Mouse (Mus musculus): Measurements from ENCODE around the gene Bola1. TPM values are rescaled to one million over a fixed set of nuclear protein-coding genes. Genes with fewer than 3 reads are reported as not detected.
"Not testable (repeated sequence)": the region's sequence is repeated elsewhere in the genome, so short reads cannot be mapped to it uniquely, and the experiment has no call there.

Bola1 gene
- polyA plus RNA-seq, 1 experiment from 2014 or later: 53.6 TPM

DNA sequence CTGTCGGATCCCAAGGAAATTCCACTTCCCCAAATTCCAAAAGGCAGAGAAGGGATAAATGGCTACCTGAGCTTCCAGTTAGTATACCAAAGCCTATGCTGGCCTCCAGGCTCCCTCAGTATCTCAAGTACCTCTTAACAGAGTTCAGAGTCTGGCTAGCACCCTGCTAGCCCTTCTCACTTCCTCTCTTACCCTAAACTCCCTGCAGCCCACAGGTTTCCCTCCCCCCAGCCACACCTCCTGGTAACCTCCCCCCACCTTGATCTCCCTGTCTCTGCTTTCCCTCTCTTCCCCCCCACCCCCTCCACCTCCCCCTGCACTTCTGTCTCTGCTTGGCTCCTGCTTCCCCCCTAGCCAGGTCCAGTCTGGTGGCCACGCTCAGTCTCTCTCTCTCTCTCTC, 19.8 kb downstream of the Bola1 start:
- DNase-seq (ENCODE audit: low spot score) (no peak), ATAC-seq (ENCODE audit: low FRiP score, low TSS enrichment) (no peak)
- H3K9me3 ChIP-seq (ENCODE audit: control insufficient read depth, low read length): no peaks in the 10 kb centered on the region
- 58% methylated on average over 2 of the region's 2 CpGs for WGBS
- H3K27ac ChIP-seq (replicated peaks): no peak overlapping the region
- H3K36me3 ChIP-seq (ENCODE audit: control insufficient read depth, insufficient read depth, low read length): no peaks in the 10 kb centered on the region
- H3K27me3 ChIP-seq (ENCODE audit: control insufficient read depth, insufficient read depth, low read length): no peaks in the 10 kb centered on the region
- H3K4me3 ChIP-seq (ENCODE audit: low read depth, low read length): no peak overlapping the region
- peaks cover 9% of the 10 kb centered on the region for H3K4me1 ChIP-seq (replicated peaks; ENCODE audit: control insufficient read depth, insufficient read depth)
- no peak overlapping the region for H3K9ac ChIP-seq (ENCODE audit: low read length)
- no peak overlapping the region for H3K4me2 ChIP-seq (replicated peaks; ENCODE audit: low read depth)
- TF ChIP-seq EP300 (optimal IDR thresholded peaks at IDR 0.05) (no peak), CTCF (IDR thresholded peaks at IDR 0.05; ENCODE audit: low read depth) (no peak)

DNA sequence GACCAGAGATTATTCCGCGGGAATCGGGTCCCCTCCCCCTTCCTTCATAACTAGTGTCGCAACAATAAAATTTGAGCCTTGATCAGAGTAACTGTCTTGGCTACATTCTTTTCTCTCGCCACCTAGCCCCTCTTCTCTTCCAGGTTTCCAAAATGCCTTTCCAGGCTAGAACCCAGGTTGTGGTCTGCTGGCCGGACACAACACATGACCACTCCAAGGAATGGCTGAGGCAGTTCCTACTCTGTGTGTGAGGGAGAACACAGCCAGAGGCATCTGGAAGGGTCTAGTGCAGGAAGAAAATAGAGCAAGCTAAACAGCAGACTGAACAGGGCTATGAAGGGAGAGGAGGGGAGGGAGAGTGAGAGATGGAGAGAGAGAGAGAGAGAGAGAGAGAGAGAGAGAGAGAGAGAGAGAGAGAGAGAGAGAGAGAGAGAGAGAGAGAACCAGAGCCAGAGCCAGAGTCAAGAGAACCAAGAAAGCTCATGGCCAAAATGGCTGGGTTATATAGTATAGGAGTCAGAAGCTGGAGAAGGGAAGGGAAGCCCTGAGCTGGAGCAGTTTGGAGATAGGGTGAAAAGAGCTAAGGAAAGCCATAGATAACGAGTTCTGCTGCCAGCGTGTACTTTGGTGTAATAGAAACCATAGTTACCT, 20.8 kb downstream of the Bola1 start:
- H3K4me2 ChIP-seq (replicated peaks; ENCODE audit: low read depth); H3K9me3 ChIP-seq (ENCODE audit: control insufficient read depth, low read length); H3K4me1 ChIP-seq (replicated peaks; ENCODE audit: control insufficient read depth, insufficient read depth); ATAC-seq (ENCODE audit: low FRiP score, low TSS enrichment); H3K36me3 ChIP-seq (ENCODE audit: control insufficient read depth, insufficient read depth, low read length); H3K27me3 ChIP-seq (ENCODE audit: control insufficient read depth, insufficient read depth, low read length); H3K4me3 ChIP-seq (ENCODE audit: low read depth, low read length); DNase-seq (ENCODE audit: low spot score); H3K27ac ChIP-seq (replicated peaks); H3K9ac ChIP-seq (ENCODE audit: low read length): not testable (repeated sequence)
- WGBS: 30% methylated on average over 6 of the region's 8 CpGs

DNA sequence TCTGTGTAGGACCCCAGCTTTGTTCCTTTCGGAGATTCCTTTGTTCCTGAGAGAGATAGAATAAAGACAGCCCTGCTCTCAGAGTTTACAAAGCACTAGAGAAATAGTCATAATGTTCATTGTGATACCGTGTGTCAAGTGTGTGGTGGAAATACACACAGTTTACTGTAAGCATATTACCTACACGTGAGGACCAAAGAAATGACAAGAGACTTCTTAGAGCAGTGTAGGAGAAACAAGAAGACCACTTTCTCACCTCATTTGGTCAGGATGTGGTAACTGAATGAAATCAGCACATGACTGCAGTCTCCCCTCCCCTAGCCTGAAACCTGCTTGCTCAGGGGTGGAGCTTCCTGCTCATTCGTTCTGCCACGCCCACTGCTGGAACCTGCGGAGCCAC, 21.3 kb downstream of the Bola1 start:
- Histone ChIP-seq H3K4me1 (replicated peaks; ENCODE audit: control insufficient read depth, insufficient read depth) (peaks cover 9% of the 10 kb centered on the region), H3K27ac (replicated peaks) (peak overlapping the region; percentile 65), H3K27me3 (ENCODE audit: control insufficient read depth, insufficient read depth, low read length) (no peaks in the 10 kb centered on the region), H3K36me3 (ENCODE audit: control insufficient read depth, insufficient read depth, low read length) (no peaks in the 10 kb centered on the region), H3K9me3 (ENCODE audit: control insufficient read depth, low read length) (no peaks in the 10 kb centered on the region), H3K4me3 (ENCODE audit: low read depth, low read length) (peak overlapping the region; percentile 58; the same call in 1 of the 2 replicates), H3K9ac (ENCODE audit: low read length) (no peak overlapping the region), H3K4me2 (replicated peaks; ENCODE audit: low read depth) (peak overlapping the region; percentile 87)
- no peak for TF ChIP-seq CTCF (IDR thresholded peaks at IDR 0.05; ENCODE audit: low read depth)
- no peak for TF ChIP-seq EP300 (optimal IDR thresholded peaks at IDR 0.05)
- ATAC-seq (ENCODE audit: low FRiP score, low TSS enrichment): peak; percentile 24
- DNase-seq (ENCODE audit: low spot score): no peak
- under 1% methylated on average over 6 of the region's 6 CpGs for WGBS

DNA sequence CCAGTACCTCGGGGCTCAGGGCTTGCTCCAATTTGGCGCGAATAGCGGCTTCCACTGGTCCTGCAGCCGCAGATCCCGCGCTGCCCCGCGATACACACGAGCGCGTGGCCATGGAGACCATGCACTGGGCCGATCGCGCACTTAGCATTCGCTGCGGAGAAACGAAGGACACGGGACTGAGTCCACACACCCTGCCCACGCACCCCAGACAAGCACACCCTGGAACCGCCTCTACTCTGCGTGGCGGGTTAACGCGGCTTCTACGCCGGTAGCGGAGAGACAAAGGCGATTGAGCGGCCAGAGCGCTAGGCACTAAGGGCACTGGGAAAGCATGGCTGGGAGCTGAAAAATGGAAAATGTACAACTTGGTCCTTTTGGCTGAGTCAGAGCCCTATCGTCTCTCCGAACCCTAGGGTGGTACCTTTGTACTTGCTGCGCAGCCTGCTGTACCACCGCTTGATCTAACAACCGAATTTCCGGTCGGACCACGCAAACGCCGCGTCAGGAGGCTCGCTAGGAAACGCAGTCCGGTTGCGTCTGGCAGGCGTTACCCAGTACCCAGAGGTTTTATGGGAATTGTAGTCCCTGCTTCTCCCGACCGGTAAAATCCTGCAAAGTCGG, 22.3 kb downstream of the Bola1 start:
- peak overlapping the region; percentile 72 for H3K9ac ChIP-seq (ENCODE audit: low read length)
- DNase-seq (ENCODE audit: low spot score): peak; percentile 87
- TF ChIP-seq EP300 (optimal IDR thresholded peaks at IDR 0.05) (no peak), CTCF (IDR thresholded peaks at IDR 0.05; ENCODE audit: low read depth) (peak; percentile 33; the same call in 1 of the 2 replicates)
- no peaks in the 10 kb centered on the region for H3K36me3 ChIP-seq (ENCODE audit: control insufficient read depth, insufficient read depth, low read length)
- ATAC-seq (ENCODE audit: low FRiP score, low TSS enrichment): peak; percentile 91
- no peaks in the 10 kb centered on the region for H3K27me3 ChIP-seq (ENCODE audit: control insufficient read depth, insufficient read depth, low read length)
- peaks cover 9% of the 10 kb centered on the region for H3K4me1 ChIP-seq (replicated peaks; ENCODE audit: control insufficient read depth, insufficient read depth)
- H3K4me2 ChIP-seq (replicated peaks; ENCODE audit: low read depth): peak overlapping the region; percentile 87
- H3K27ac ChIP-seq (replicated peaks): peak overlapping the region; percentile 92
- peak overlapping the region; percentile 58 for H3K4me3 ChIP-seq (ENCODE audit: low read depth, low read length)
- H3K9me3 ChIP-seq (ENCODE audit: control insufficient read depth, low read length): no peaks in the 10 kb centered on the region
- under 1% methylated on average over 50 of the region's 50 CpGs for WGBS

DNA sequence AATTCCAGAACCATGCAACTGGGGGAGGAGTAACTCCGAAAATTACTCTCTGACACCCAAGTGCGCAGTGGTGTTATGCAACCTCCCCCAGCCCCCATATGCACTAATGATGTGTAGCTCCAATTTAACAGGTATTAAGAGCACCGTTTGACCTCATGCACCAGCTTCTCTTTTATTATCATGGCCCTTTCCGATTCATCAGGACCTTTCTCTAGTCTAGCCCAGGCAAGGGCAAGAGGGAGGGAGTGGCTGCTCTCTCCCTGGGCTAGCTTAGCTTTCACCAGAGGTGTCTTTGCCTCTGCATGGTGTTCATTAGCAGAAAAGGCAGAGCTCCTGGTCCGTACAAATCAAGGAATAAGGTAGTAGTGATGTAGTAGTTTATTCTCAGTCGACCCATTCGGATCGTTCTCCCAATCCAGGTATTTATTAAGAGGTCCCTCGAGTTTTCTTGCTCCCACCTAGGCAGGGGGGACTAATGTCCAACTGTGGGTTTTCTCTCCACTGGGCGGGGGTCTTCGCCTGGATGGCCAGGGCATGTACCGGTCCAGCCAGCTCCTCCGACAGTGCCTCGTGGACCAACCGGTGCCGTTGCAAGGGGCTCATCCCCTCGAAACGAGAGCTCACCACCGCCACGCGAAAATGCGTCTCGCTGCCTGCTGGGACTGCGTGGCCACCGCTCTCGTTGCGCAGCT, 22.9 kb downstream of the Bola1 start:
- H3K9me3 ChIP-seq (ENCODE audit: control insufficient read depth, low read length): no peaks in the 10 kb centered on the region
- H3K4me3 ChIP-seq (ENCODE audit: low read depth, low read length): peak overlapping the region; percentile 58
- H3K9ac ChIP-seq (ENCODE audit: low read length): peak overlapping the region; percentile 72
- H3K27ac ChIP-seq (replicated peaks): peak overlapping the region; percentile 92
- peak overlapping the region; percentile 87 for H3K4me2 ChIP-seq (replicated peaks; ENCODE audit: low read depth)
- H3K36me3 ChIP-seq (ENCODE audit: control insufficient read depth, insufficient read depth, low read length): no peaks in the 10 kb centered on the region
- ATAC-seq (ENCODE audit: low FRiP score, low TSS enrichment) (peak; percentile 10), DNase-seq (ENCODE audit: low spot score) (no peak)
- no peaks in the 10 kb centered on the region for H3K27me3 ChIP-seq (ENCODE audit: control insufficient read depth, insufficient read depth, low read length)
- no peak for TF ChIP-seq CTCF (IDR thresholded peaks at IDR 0.05; ENCODE audit: low read depth)
- no peak for TF ChIP-seq EP300 (optimal IDR thresholded peaks at IDR 0.05)
- peaks cover 9% of the 10 kb centered on the region for H3K4me1 ChIP-seq (replicated peaks; ENCODE audit: control insufficient read depth, insufficient read depth)
- 20% methylated on average over 27 of the region's 27 CpGs for WGBS

All from stomach, postnatal 0 days (tissue).